Mouse (Mus musculus) midbrain, embryonic 11.5 days (tissue): ENCODE data around the gene Eif4enif1. TPM values are rescaled to one million over a fixed set of nuclear protein-coding genes. Genes with fewer than 3 reads are reported as not detected.
A peak's percentile ranks its signal among the peaks of the same experiment; 100 is the strongest.

ENCODE experiments used
- ATAC-seq: fragments of 200-750 bp; cut with Nextera tagmentation; 2 replicates; pipeline ENCODE4 v1.8.0; 2017; ENCODE audit warnings: moderate TSS enrichment, moderate library complexity; ENCODE audit not compliant: low FRiP score
- DNase-seq: peaks from one replicate; pipeline ENCODE4 v3.0.0; 2015; ENCODE audit warnings: low spot score; ENCODE audit errors: missing footprints
- H3K27ac ChIP-seq: fragments of 300-500 bp; sonication (generic); 2 replicates; pipeline ENCODE4 v1.5.1; 2014; ENCODE audit warnings: low read depth, low read length
- H3K27me3 ChIP-seq: fragments of 300-500 bp; sonication (generic); 2 replicates; pipeline ENCODE4 v1.6.1; 2014; ENCODE audit warnings: mild to moderate bottlenecking, low read length, moderate library complexity, mixed read lengths; ENCODE audit not compliant: control insufficient read depth, insufficient read depth
- H3K36me3 ChIP-seq: fragments of 300-500 bp; sonication (generic); 2 replicates; pipeline ENCODE4 v1.6.1; 2014; ENCODE audit warnings: mild to moderate bottlenecking, low read length, moderate library complexity, mixed read lengths; ENCODE audit not compliant: control insufficient read depth, insufficient read depth
- H3K4me1 ChIP-seq: fragments of 300-500 bp; sonication (generic); 2 replicates; pipeline ENCODE4 v1.6.1; 2014; ENCODE audit warnings: low read length; ENCODE audit not compliant: control insufficient read depth, insufficient read depth
- H3K4me2 ChIP-seq: fragments of 300-500 bp; sonication (generic); 2 replicates; pipeline ENCODE4 v1.6.1; 2014; ENCODE audit warnings: mild to moderate bottlenecking, moderate library complexity
- H3K4me3 ChIP-seq: fragments of 300-500 bp; sonication (generic); 2 replicates; pipeline ENCODE4 v1.5.1; 2014; ENCODE audit warnings: low read depth, low read length
- H3K9ac ChIP-seq: fragments of 300-500 bp; sonication (generic); 2 replicates; pipeline ENCODE4 v1.6.1; 2014; ENCODE audit warnings: low read length
- H3K9me3 ChIP-seq: fragments of 300-500 bp; sonication (generic); 2 replicates; pipeline ENCODE4 v1.6.1; 2016; ENCODE audit warnings: low read length; ENCODE audit not compliant: control insufficient read depth
- WGBS: fragments of 180-500 bp; shearing (Covaris S2); extraction: QIAGEN DNeasy Blood & Tissue Kit; methylation state at CpG from one replicate; pipeline ENCODE4 v1.1.7; 2014; 5-methylcytosine and 5-hydroxymethylcytosine counted together
- polyA plus RNA-seq: library from polyadenylated mRNA; unstranded; fragments of >200 nt; fragmentation: Nextera tagmentation; extraction: Ambion mirVana; gene quantifications from 2 replicates; pipeline ENCODE4 v1.2.1, GENCODE M21; 2014

Gene Eif4enif1
- polyA plus RNA-seq, 1 experiment from 2014 or later: 54.7 TPM

DNA sequence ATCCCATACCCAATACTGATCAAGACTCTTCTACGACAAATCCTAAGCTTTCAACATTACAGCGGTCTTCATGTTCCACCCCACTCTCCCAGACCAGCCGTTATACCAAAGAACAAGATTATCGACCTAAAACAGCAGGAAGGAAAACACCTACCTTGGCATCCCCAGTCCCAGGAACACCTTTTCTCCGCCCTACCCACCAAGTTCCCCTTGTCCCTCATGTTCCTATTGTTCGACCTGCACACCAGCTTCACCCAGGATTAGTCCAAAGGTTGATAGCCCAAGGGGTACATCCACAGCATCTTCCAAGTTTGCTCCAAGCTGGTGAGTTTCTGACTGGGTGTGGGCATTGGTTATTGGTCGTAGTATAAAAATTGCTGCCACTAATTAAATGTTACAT lies 40.2 kb downstream of the Eif4enif1 start:
- no peak for ATAC-seq
- Histone ChIP-seq H3K27me3 (no peaks in the 10 kb centered on the region), H3K27ac (no peak overlapping the region), H3K4me1 (no peaks in the 10 kb centered on the region), H3K4me3 (no peak overlapping the region), H3K4me2 (no peak overlapping the region), H3K36me3 (peaks cover 48% of the 10 kb centered on the region), H3K9ac (no peak overlapping the region), H3K9me3 (peaks cover 2% of the 10 kb centered on the region; the same call in 1 of the 2 replicates)
- DNase-seq: no peak
- 92% methylated on average over 7 of the region's 7 CpGs for WGBS

DNA sequence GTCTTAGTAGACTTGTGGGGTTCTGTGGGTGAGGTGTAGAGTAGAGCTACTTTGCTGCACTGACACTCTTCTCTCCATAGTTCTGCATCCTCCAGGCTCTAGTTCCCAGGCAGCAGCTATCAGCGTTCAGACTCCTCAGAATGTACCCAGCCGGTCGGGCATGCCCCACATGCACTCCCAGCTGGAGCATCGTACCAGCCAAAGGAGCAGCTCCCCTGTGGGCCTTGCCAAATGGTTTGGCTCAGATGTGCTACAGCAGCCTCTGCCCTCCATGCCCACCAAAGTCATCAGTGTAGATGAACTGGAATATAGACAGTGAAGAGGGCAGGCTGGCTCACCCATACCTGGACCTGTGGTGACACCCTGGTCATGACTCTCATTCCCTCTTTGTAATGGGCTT lies 41.6 kb downstream of the Eif4enif1 start:
- H3K36me3 ChIP-seq: peaks cover 47% of the 10 kb centered on the region
- H3K4me3 ChIP-seq: no peak overlapping the region
- no peaks in the 10 kb centered on the region for H3K27me3 ChIP-seq
- DNase-seq: no peak
- WGBS: 82% methylated on average over 4 of the region's 4 CpGs
- no peak overlapping the region for H3K27ac ChIP-seq
- H3K4me2 ChIP-seq: no peak overlapping the region
- ATAC-seq: no peak
- no peaks in the 10 kb centered on the region for H3K4me1 ChIP-seq
- H3K9me3 ChIP-seq: peaks cover 2% of the 10 kb centered on the region; the same call in 1 of the 2 replicates
- no peak overlapping the region for H3K9ac ChIP-seq

DNA sequence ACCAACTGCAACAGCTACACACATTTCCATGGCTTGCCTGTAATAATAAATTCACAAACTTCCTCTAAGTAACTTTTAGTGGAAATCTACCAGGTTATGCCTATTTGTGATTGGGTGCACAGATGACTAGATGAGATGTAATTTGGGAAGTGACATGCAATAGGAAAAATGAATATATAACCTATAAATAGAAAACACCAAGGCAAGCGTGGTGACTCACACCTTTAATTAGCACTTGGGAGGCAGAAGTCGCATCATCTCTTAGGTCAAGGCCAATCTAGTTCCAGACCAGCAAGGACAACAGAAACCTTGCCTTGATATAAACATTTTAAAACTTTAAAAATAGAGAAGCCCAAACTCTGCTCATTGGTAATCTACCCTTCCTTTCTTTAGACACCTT lies 45.2 kb downstream of the Eif4enif1 start:
- Histone ChIP-seq H3K9me3 (no peaks in the 10 kb centered on the region), H3K4me3 (no peak overlapping the region), H3K9ac (no peak overlapping the region), H3K36me3 (peaks cover 47% of the 10 kb centered on the region), H3K27ac (no peak overlapping the region), H3K27me3 (no peaks in the 10 kb centered on the region), H3K4me1 (no peaks in the 10 kb centered on the region), H3K4me2 (no peak overlapping the region)
- 97% methylated on average over 2 of the region's 2 CpGs for WGBS
- DNase-seq (no peak), ATAC-seq (no peak)

DNA sequence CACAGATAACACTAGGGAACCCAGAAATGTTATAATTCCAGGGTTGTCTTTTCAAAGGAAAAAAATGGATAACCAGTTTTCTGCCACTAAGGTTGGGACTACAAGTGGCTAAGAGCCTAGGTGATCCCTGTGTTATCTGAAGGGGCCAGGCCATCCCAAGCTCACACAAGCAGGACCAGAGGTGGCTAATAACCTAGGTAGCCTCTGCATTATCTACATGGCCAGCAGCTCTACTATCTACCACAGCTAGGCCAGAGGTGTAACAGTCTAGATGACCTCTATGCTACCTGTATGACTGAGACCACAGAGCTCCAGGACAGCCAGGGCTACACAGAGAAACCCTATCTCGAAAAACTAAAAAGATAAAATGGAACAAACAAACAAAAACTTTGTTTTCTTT lies 57.3 kb downstream of the Eif4enif1 start:
- H3K27ac ChIP-seq: no peak overlapping the region
- H3K4me1 ChIP-seq: peaks cover 6% of the 10 kb centered on the region
- no peak overlapping the region for H3K9ac ChIP-seq
- H3K27me3 ChIP-seq: no peaks in the 10 kb centered on the region
- DNase-seq (peak; percentile 31), ATAC-seq (no peak)
- H3K4me3 ChIP-seq: no peak overlapping the region
- peaks cover 19% of the 10 kb centered on the region for H3K36me3 ChIP-seq
- 97% methylated on average over 1 of the region's 1 CpGs for WGBS
- H3K9me3 ChIP-seq: no peaks in the 10 kb centered on the region
- H3K4me2 ChIP-seq: no peak overlapping the region

DNA sequence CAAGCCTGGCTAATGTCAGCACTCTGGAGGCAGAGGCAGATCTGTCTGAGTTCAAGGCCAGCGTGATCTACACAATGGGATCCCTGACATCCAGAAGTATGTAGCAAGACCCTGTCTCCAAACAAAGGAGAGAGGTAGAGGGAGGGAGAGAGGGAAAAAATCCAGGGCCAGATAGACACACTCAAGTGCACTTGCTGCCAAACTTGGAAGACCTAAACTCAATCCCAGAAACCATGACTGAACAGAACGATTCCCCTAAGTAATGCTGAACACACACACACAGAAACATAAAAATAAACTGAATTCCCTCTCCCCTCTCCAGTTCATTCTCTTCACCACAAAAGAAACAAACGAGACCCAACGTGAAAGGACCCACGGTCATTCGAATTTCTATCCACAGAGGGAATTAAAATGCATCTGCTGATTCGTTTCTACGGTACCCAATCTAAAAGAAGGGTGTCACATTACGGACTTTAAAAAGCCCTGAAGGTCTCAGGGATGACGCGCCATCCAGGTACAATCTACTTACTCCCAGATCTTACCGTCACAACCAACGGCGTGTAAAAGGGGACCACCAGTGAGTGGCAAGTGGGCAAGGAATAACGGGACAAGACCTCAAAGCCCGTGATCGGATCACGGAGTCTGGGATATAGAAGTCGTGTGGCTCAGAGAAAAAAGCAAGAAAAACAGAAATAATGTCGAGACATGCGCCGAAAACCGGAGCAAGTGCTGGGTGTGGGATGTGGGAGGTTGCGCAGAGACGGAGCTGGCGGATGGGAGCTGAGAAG lies 63.3 kb downstream of the Eif4enif1 start:
- ATAC-seq: peak; percentile 1
- peak; percentile 90 for DNase-seq
- WGBS: 1% methylated on average over 26 of the region's 26 CpGs
- H3K4me1 ChIP-seq: peaks cover 14% of the 10 kb centered on the region
- peak overlapping the region; percentile 95 for H3K9ac ChIP-seq
- H3K4me3 ChIP-seq: peak overlapping the region; percentile 69
- peak overlapping the region; percentile 81 for H3K4me2 ChIP-seq
- no peaks in the 10 kb centered on the region for H3K27me3 ChIP-seq
- no peaks in the 10 kb centered on the region for H3K9me3 ChIP-seq
- peak overlapping the region; percentile 92 for H3K27ac ChIP-seq
- peaks cover 11% of the 10 kb centered on the region for H3K36me3 ChIP-seq

DNA sequence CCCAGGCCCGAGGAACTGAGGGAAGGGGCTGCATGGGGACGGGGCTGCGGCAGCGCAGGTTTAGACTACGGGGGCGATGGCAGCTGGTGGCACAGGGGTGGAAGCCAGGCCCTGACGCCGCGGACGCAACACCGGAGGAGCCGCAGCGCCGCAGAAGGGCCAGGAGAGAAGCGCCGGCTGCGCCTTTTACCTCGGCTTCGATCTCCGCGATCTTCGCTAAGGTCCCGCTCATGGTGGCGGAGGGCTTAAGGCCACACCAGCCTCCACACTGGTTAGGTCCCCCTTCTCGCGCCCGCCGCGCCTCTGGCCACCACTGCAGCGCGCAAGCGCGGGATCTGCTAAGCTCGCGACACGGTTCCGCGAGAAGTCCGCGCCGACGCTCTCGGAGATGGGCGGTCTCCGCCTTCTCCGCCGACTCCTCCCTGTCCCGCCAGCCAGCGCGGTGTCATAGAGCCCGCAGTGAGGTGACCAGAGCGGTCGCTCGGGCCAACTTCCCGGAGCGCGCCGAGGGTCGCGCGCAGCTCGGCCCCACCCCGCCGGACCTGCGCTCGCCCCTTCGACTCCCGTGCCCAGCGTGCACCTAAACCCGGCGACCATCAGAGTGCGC lies 64.0 kb downstream of the Eif4enif1 start, which contains the start of gene Drg1:
TSS of gene Drg1 (minus strand) at position 337 of the 607 bp plus-strand sequence.
- under 1% methylated on average over 65 of the region's 72 CpGs for WGBS
- Histone ChIP-seq H3K9me3 (no peaks in the 10 kb centered on the region), H3K4me1 (peaks cover 14% of the 10 kb centered on the region), H3K27me3 (no peaks in the 10 kb centered on the region), H3K9ac (peak within 1 kb of the TSS; percentile 95), H3K36me3 (peaks cover 10% of the 10 kb centered on the region), H3K4me2 (peak within 1 kb of the TSS; percentile 81), H3K27ac (peak within 1 kb of the TSS; percentile 92), H3K4me3 (peak within 1 kb of the TSS; percentile 69)
- DNase-seq (peak; percentile 99), ATAC-seq (peak; percentile 99)

DNA sequence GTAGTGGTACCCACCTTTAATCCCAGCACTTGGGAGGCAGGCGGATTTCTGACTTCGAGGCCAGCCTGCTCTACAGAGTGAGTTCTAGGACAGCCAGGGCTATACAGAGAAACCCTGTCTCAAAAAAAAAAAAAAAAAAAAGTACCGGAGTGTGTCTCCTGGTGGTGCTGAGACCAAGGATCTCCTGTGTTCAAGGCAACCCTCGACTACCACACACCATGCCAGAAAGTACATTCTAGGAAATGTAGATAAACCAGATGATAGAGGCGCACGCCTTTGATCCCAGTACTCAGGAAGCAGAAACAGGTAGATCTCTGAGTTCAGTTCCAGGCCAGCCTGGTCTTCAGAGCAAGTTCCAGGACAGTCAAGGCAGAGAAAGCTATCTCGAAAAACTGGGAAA lies 64.9 kb downstream of the Eif4enif1 start:
- Histone ChIP-seq H3K27me3 (no peaks in the 10 kb centered on the region), H3K36me3 (peaks cover 7% of the 10 kb centered on the region), H3K27ac (peak overlapping the region; percentile 79; the same call in 1 of the 2 replicates), H3K4me2 (peak overlapping the region; percentile 81), H3K4me3 (peak overlapping the region; percentile 69), H3K9ac (peak overlapping the region; percentile 95), H3K4me1 (peaks cover 14% of the 10 kb centered on the region), H3K9me3 (no peaks in the 10 kb centered on the region)
- DNase-seq (no peak), ATAC-seq (no peak)
- WGBS: 58% methylated on average over 7 of the region's 7 CpGs

DNA sequence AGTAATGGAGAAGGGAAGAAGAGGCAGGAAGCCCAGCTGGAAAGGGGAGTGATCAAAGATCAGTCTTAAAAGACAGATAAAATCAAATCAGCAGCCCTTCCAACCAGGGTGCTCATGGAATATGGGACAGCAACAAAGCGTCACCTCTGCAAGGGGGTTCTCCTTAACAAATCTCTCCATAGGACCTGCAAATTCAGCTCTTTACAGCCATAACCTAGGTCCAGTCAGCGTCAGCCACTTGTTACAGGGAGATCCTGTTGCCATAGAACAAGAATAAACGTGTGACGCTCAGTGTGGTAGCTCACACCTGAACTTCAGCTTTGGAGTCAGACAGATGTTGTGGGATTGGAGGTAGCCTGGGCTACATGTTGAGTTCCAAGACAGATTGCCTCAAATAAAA lies 67.0 kb downstream of the Eif4enif1 start:
- Histone ChIP-seq H3K27ac (no peak overlapping the region), H3K36me3 (no peaks in the 10 kb centered on the region), H3K4me1 (peaks cover 10% of the 10 kb centered on the region), H3K9ac (no peak overlapping the region), H3K4me2 (no peak overlapping the region), H3K9me3 (no peaks in the 10 kb centered on the region), H3K4me3 (no peak overlapping the region), H3K27me3 (no peaks in the 10 kb centered on the region)
- ATAC-seq (no peak), DNase-seq (peak; percentile 80)
- 38% methylated on average over 4 of the region's 4 CpGs for WGBS

DNA sequence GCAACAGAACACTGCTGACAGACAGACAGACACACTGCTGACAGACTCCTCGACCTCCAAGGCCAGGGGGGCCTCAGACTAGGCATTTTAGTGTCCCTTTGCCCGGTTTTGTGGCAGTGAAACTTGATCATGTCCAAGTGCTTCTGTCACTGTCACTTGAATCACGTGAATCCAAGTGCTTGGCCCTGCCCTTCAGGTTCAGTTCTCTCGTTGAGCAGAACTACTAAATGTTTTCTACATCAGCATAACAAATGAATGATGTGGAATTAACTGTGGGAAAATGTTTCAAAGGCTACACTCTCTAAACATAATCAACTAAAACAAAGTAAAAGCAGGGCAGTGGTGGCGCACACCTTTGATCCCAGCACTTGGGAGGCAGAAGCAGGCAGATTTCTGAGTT lies 76.2 kb downstream of the Eif4enif1 start:
- H3K4me3 ChIP-seq: no peak overlapping the region
- H3K9ac ChIP-seq: no peak overlapping the region
- no peaks in the 10 kb centered on the region for H3K4me1 ChIP-seq
- H3K27me3 ChIP-seq: no peaks in the 10 kb centered on the region
- peak; percentile 70 for DNase-seq
- WGBS: 64% methylated on average over 5 of the region's 5 CpGs
- peaks cover 4% of the 10 kb centered on the region for H3K9me3 ChIP-seq
- H3K4me2 ChIP-seq: no peak overlapping the region
- ATAC-seq: no peak
- H3K27ac ChIP-seq: no peak overlapping the region
- no peaks in the 10 kb centered on the region for H3K36me3 ChIP-seq
